Mouse (Mus musculus) limb, embryonic 12.5 days (tissue): ENCODE results near the gene Gm28048. TPM values are rescaled to one million over a fixed set of nuclear protein-coding genes. Genes with fewer than 3 reads are reported as not detected.

ENCODE experiments used
- ATAC-seq: fragments of 200-750 bp; cut with Nextera tagmentation; 2 replicates; pipeline ENCODE4 v1.8.0; 2017; ENCODE audit warnings: low read depth, moderate TSS enrichment; ENCODE audit not compliant: insufficient number of reproducible peaks, insufficient read depth, low FRiP score, low TSS enrichment
- H3K27ac ChIP-seq: fragments of 300-500 bp; sonication (generic); 2 replicates; pipeline ENCODE4 v1.5.1; 2016; ENCODE audit warnings: mild to moderate bottlenecking, moderate library complexity
- H3K27me3 ChIP-seq: fragments of 300-500 bp; sonication (generic); 2 replicates; pipeline ENCODE4 v1.6.1; 2016; ENCODE audit warnings: mild to moderate bottlenecking, moderate library complexity
- H3K36me3 ChIP-seq: fragments of 300-500 bp; sonication (generic); 2 replicates; pipeline ENCODE4 v1.6.1; 2016; ENCODE audit warnings: mild to moderate bottlenecking, moderate library complexity
- H3K4me1 ChIP-seq: fragments of 300-500 bp; sonication (generic); replicated peaks from 2 replicates; pipeline ENCODE4 v1.6.1; 2016
- H3K4me2 ChIP-seq: fragments of 300-500 bp; sonication (generic); 2 replicates; pipeline ENCODE4 v1.6.1; 2016; ENCODE audit warnings: mild to moderate bottlenecking, moderate library complexity
- H3K4me3 ChIP-seq: fragments of 300-500 bp; sonication (generic); replicated peaks from 2 replicates; pipeline ENCODE4 v1.5.1; 2016; ENCODE audit warnings: mild to moderate bottlenecking
- H3K9ac ChIP-seq: fragments of 300-500 bp; sonication (generic); replicated peaks from 2 replicates; pipeline ENCODE4 v1.6.1; 2016; ENCODE audit warnings: mild to moderate bottlenecking, moderate library complexity
- H3K9me3 ChIP-seq: fragments of 300-500 bp; sonication (generic); 2 replicates; pipeline ENCODE4 v1.6.1; 2016; ENCODE audit warnings: mild to moderate bottlenecking, moderate library complexity
- WGBS: fragments of 180-500 bp; shearing (Covaris S2); methylation state at CpG from one replicate; pipeline ENCODE4 v1.1.7; 2016; 5-methylcytosine and 5-hydroxymethylcytosine counted together
- polyA plus RNA-seq: library from polyadenylated mRNA; unstranded; fragments of >200 nt; fragmentation: Nextera tagmentation; extraction: Ambion mirVana; gene quantifications from 2 replicates; pipeline ENCODE4 v1.2.1, GENCODE M21; 2016

Gene Gm28048
- polyA plus RNA-seq, 1 experiment from 2014 or later: 5.9 TPM

DNA sequence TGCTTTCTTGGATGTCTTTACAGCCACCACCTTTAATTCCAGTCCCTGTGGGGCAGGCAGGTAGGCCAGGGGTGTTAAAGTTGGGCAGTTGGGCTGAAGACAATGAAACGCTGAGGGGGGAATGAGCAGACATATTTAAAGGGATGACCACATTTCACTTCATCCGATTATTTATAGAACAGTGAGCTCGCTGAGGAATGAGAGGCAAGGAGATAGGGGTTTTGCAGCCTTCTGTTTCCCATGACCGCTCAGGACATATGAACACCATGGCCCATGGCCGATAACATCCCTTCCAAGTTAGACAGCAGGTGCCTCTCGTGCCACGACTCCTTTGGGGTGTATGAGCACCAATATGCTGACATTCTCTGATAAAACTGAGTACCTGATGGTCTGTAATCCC lies 70.1 kb downstream of the Gm28048 start:
- H3K27me3 ChIP-seq: no peaks in the 10 kb centered on the region
- no peaks in the 10 kb centered on the region; the same call in 1 of the 2 replicates for H3K4me1 ChIP-seq
- WGBS: 90% methylated on average over 7 of the region's 7 CpGs
- no peak overlapping the region for H3K4me2 ChIP-seq
- no peak overlapping the region for H3K27ac ChIP-seq
- H3K36me3 ChIP-seq: no peaks in the 10 kb centered on the region
- ATAC-seq: no peak
- H3K9me3 ChIP-seq: no peaks in the 10 kb centered on the region
- no peak overlapping the region for H3K9ac ChIP-seq
- no peak overlapping the region for H3K4me3 ChIP-seq

- no peak overlapping the region for H3K9ac ChIP-seq
- H3K27me3 ChIP-seq: no peaks in the 10 kb centered on the region
- no peaks in the 10 kb centered on the region for H3K36me3 ChIP-seq
- H3K4me1 ChIP-seq: no peaks in the 10 kb centered on the region; the same call in 1 of the 2 replicates
- no peaks in the 10 kb centered on the region for H3K9me3 ChIP-seq
- no peak overlapping the region for H3K4me3 ChIP-seq
- H3K27ac ChIP-seq: no peak overlapping the region
- H3K4me2 ChIP-seq: no peak overlapping the region
- no peak for ATAC-seq
Measured at GRCm38 (mm10) chr11:22906453-22906865, 75.4 kb downstream of the Gm28048 start.

- no peaks in the 10 kb centered on the region for H3K9me3 ChIP-seq
- H3K36me3 ChIP-seq: peaks cover 15% of the 10 kb centered on the region; the same call in 1 of the 2 replicates
- H3K9ac ChIP-seq: no peak overlapping the region
- no peaks in the 10 kb centered on the region for H3K4me1 ChIP-seq
- no peak for ATAC-seq
- 89% methylated on average over 2 of the region's 2 CpGs for WGBS
- no peak overlapping the region for H3K4me2 ChIP-seq
- no peaks in the 10 kb centered on the region for H3K27me3 ChIP-seq
- no peak overlapping the region for H3K27ac ChIP-seq
- H3K4me3 ChIP-seq: no peak overlapping the region
Measured at GRCm38 (mm10) chr11:22902923-22903322, 79.0 kb downstream of the Gm28048 start.

DNA sequence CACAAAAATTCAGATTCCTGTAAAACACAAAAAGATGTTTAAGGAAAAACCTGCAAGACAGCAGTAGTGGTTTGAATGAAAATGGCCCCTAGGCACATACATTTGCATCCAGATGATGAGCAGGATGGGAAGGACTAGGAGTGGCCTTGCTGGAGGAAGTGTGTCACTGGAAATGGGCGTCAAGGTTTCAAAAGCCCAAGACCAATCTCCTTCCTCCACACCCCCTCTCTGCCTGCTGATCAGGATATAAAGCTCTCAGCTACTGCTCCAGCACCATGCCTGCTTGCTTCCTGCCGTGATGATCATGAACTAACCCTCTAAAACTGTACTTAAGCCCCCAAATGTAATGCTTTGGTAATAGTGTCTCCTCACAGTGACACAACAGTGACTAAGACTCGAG lies 81.8 kb downstream of the Gm28048 start:
- ATAC-seq: no peak
- WGBS: 86% methylated on average over 3 of the region's 3 CpGs
- H3K4me2 ChIP-seq: no peak overlapping the region

GRCm38 (mm10) chr11:22897642-22898041 lies 84.2 kb downstream of the Gm28048 start:
- Histone ChIP-seq H3K27ac (no peak overlapping the region), H3K4me2 (no peak overlapping the region), H3K27me3 (no peaks in the 10 kb centered on the region), H3K4me1 (no peaks in the 10 kb centered on the region), H3K36me3 (peaks cover 15% of the 10 kb centered on the region; the same call in 1 of the 2 replicates), H3K9ac (no peak overlapping the region), H3K4me3 (no peak overlapping the region), H3K9me3 (no peaks in the 10 kb centered on the region)
- 90% methylated on average over 4 of the region's 4 CpGs for WGBS
- no peak for ATAC-seq

More for the DNA sequence above, 81.8 kb downstream of the Gm28048 start:
- Histone ChIP-seq H3K36me3 (peaks cover 15% of the 10 kb centered on the region; the same call in 1 of the 2 replicates), H3K9ac (no peak overlapping the region), H3K9me3 (no peaks in the 10 kb centered on the region), H3K27ac (no peak overlapping the region), H3K27me3 (no peaks in the 10 kb centered on the region), H3K4me1 (no peaks in the 10 kb centered on the region), H3K4me3 (no peak overlapping the region)

GRCm38 (mm10) chr11:22897127-22897526 lies 84.8 kb downstream of the Gm28048 start:
- H3K4me3 ChIP-seq: no peak overlapping the region
- H3K27ac ChIP-seq: no peak overlapping the region
- H3K36me3 ChIP-seq: peaks cover 15% of the 10 kb centered on the region; the same call in 1 of the 2 replicates
- no peaks in the 10 kb centered on the region for H3K27me3 ChIP-seq
- no peaks in the 10 kb centered on the region for H3K4me1 ChIP-seq
- no peak overlapping the region for H3K4me2 ChIP-seq
- 89% methylated on average over 4 of the region's 4 CpGs for WGBS
- H3K9me3 ChIP-seq: no peaks in the 10 kb centered on the region
- no peak for ATAC-seq
- no peak overlapping the region for H3K9ac ChIP-seq

- Histone ChIP-seq H3K4me2 (no peak overlapping the region), H3K27ac (no peak overlapping the region), H3K36me3 (peaks cover under 1% of the 10 kb centered on the region; the same call in 1 of the 2 replicates), H3K4me1 (no peaks in the 10 kb centered on the region), H3K27me3 (no peaks in the 10 kb centered on the region), H3K9me3 (no peaks in the 10 kb centered on the region), H3K9ac (no peak overlapping the region), H3K4me3 (no peak overlapping the region)
- ATAC-seq: no peak
- whole genome bisulfite sequencing: 38% methylated on average over 3 of the region's 3 CpGs
Measured at GRCm38 (mm10) chr11:22893075-22893474, 88.8 kb downstream of the Gm28048 start.

DNA sequence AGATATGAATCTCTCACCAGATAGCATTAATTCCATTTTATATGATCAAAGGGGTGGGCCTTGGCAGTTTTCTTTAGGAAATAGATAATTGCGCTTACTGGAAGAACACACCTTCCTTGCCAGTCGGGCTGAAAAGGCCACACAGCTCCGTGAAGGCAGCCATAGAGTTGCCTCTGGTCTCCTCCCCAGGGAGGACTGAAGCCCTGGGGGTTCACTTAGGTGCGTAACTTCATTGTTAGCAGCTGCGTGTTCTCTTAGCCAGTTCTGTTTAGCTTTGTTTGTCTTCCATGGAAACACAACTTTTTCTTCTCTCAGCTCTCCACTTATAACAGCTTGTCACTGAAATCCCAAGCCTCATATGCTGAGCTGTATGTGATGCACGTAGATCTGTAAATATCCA lies 89.4 kb downstream of the Gm28048 start:
- H3K27me3 ChIP-seq: no peaks in the 10 kb centered on the region
- H3K9me3 ChIP-seq: no peaks in the 10 kb centered on the region
- no peak overlapping the region for H3K9ac ChIP-seq
- H3K4me3 ChIP-seq: no peak overlapping the region
- no peak overlapping the region for H3K27ac ChIP-seq
- H3K4me2 ChIP-seq: no peak overlapping the region
- H3K4me1 ChIP-seq: no peaks in the 10 kb centered on the region
- H3K36me3 ChIP-seq: no peaks in the 10 kb centered on the region
- 72% methylated on average over 6 of the region's 6 CpGs for WGBS
- no peak for ATAC-seq

DNA sequence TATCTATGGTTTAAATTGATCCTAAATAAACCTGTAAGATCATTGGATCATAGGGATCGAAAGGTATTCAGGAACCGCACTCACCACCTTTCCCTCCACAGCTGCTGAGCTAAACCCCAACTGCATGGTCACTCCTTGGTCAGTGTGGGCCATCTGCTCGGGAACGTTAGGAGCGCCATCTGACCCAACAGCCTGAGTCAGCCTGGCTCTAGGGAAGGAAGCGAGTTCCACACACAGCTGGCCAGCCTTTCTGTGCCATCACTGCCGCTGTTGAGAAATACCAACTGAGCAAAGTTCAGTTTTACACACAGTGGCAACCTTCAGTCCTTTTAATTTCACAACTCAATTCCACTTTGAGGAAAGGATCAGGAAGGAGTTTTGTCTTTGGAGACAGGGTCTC lies 90.0 kb downstream of the Gm28048 start:
- no peak for ATAC-seq
- Histone ChIP-seq H3K27me3 (no peaks in the 10 kb centered on the region), H3K27ac (no peak overlapping the region), H3K4me1 (no peaks in the 10 kb centered on the region), H3K9ac (no peak overlapping the region), H3K9me3 (no peaks in the 10 kb centered on the region), H3K4me2 (no peak overlapping the region), H3K4me3 (no peak overlapping the region), H3K36me3 (no peaks in the 10 kb centered on the region)
- 85% methylated on average over 7 of the region's 7 CpGs for WGBS

DNA sequence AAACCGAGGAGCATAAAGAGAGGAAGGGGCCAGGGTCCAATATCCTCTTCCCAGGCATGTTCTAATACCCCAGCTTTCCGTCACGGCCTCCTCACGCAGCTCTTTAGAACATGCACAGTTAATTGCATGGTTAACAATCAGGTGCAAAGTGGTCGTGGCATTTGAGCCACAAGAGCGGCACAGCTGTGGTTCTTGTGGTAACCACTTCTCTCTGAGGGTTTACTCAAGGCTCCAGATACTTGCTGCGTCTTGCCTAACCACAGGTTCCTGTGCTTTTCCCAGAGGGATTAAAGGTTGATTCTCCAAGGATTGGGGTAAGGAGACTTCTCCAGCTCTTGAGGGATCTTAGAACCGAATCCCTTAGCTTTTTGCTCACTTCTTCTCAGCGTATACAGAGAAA lies 90.6 kb downstream of the Gm28048 start:
- Histone ChIP-seq H3K9me3 (no peaks in the 10 kb centered on the region), H3K4me2 (no peak overlapping the region), H3K27ac (no peak overlapping the region), H3K9ac (no peak overlapping the region), H3K27me3 (no peaks in the 10 kb centered on the region), H3K4me1 (no peaks in the 10 kb centered on the region), H3K4me3 (no peak overlapping the region), H3K36me3 (no peaks in the 10 kb centered on the region)
- no peak for ATAC-seq
- WGBS: 67% methylated on average over 9 of the region's 9 CpGs

GRCm38 (mm10) chr11:22889224-22889623 lies 92.7 kb downstream of the Gm28048 start:
- Histone ChIP-seq H3K9me3 (no peaks in the 10 kb centered on the region), H3K9ac (no peak overlapping the region), H3K27me3 (no peaks in the 10 kb centered on the region), H3K4me2 (no peak overlapping the region), H3K36me3 (no peaks in the 10 kb centered on the region), H3K27ac (no peak overlapping the region), H3K4me3 (no peak overlapping the region), H3K4me1 (no peaks in the 10 kb centered on the region)
- no peak for ATAC-seq
- WGBS: 90% methylated on average over 3 of the region's 3 CpGs

DNA sequence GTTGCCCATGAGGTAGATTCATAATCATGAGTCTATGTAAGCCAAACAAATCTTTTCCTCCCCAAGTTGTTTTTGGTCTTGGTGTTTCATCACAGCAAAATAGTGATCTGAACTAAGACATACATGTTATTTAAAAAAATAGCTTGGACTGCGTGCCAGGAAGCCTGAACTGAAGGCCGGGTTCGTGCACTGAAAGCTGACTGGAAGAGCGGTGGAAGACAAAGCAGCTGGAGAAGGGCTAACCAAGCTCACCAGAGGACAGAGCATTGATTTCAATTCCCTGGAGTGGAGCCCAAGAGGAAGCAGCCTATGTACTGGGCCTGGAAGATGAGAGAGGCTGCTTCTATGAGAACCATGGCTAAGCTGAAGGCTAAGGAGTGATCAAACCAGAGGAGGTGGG lies 94.9 kb downstream of the Gm28048 start:
- Histone ChIP-seq H3K27me3 (no peaks in the 10 kb centered on the region), H3K36me3 (no peaks in the 10 kb centered on the region), H3K4me1 (no peaks in the 10 kb centered on the region), H3K27ac (no peak overlapping the region), H3K9me3 (no peaks in the 10 kb centered on the region), H3K9ac (no peak overlapping the region), H3K4me3 (no peak overlapping the region), H3K4me2 (no peak overlapping the region)
- 93% methylated on average over 4 of the region's 4 CpGs for WGBS
- no peak for ATAC-seq
